Mouse (Mus musculus) neural tube, embryonic 12.5 days (tissue): Measurements from ENCODE around the gene Txndc17. TPM values are rescaled to one million over a fixed set of nuclear protein-coding genes. Genes with fewer than 3 reads are reported as not detected.
A peak's percentile ranks its signal among the peaks of the same experiment; 100 is the strongest.

Experiments used
- ATAC-seq: fragments of 200-750 bp; cut with Nextera tagmentation; 2 replicates; pipeline ENCODE4 v1.8.0; 2017; ENCODE audit warnings: low read depth, mild to moderate bottlenecking, moderate TSS enrichment, moderate library complexity; ENCODE audit not compliant: low FRiP score
- H3K27ac ChIP-seq: fragments of 300-500 bp; sonication (generic); 2 replicates; pipeline ENCODE4 v1.5.1; 2016
- H3K27me3 ChIP-seq: fragments of 300-500 bp; sonication (generic); replicated peaks from 2 replicates; pipeline ENCODE4 v1.6.1; 2016; ENCODE audit warnings: mild to moderate bottlenecking
- H3K36me3 ChIP-seq: fragments of 300-500 bp; sonication (generic); 2 replicates; pipeline ENCODE4 v1.6.1; 2016; ENCODE audit warnings: mild to moderate bottlenecking
- H3K4me1 ChIP-seq: fragments of 300-500 bp; sonication (generic); 2 replicates; pipeline ENCODE4 v1.6.1; 2016
- H3K4me2 ChIP-seq: fragments of 300-500 bp; sonication (generic); replicated peaks from 2 replicates; pipeline ENCODE4 v1.6.1; 2016; ENCODE audit warnings: mild to moderate bottlenecking
- H3K4me3 ChIP-seq: fragments of 300-500 bp; sonication (generic); 2 replicates; pipeline ENCODE4 v1.5.1; 2016
- H3K9ac ChIP-seq: fragments of 300-500 bp; sonication (generic); 2 replicates; pipeline ENCODE4 v1.6.1; 2016; ENCODE audit warnings: mild to moderate bottlenecking
- H3K9me3 ChIP-seq: fragments of 300-500 bp; sonication (generic); 2 replicates; pipeline ENCODE4 v1.6.1; 2016; ENCODE audit warnings: mild to moderate bottlenecking
- WGBS: fragments of 180-500 bp; shearing (Covaris S2); methylation state at CpG from one replicate; pipeline ENCODE4 v1.1.7; 2016; 5-methylcytosine and 5-hydroxymethylcytosine counted together
- polyA plus RNA-seq: library from polyadenylated mRNA; unstranded; fragments of >200 nt; fragmentation: Nextera tagmentation; extraction: Ambion mirVana; gene quantifications from 2 replicates; pipeline ENCODE4 v1.2.1, GENCODE M21; 2016

Gene Txndc17
- polyA plus RNA-seq, 1 experiment from 2014 or later = 160 TPM

DNA sequence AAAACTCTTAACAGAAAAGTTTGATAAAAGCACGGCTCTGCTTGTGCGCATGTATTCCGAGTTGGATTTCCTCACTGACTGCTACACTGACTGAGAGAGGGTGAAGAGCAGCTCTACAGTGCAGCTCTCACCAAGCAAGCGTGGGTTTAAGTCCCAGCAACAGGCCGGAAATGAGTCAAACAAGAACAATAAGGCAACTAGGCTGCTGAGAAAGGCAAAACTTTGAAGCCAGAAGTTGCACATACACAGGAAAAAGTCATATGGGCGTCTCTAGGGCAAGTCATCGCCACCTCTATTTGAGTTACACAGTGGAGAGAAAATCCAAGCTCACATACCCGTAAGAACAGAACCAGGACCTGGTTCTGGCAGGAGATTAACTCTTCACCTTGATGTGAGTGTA lies 10.8 kb upstream of the Txndc17 start:
- Histone ChIP-seq H3K36me3 (peaks cover 47% of the 10 kb centered on the region), H3K4me1 (no peaks in the 10 kb centered on the region), H3K9ac (no peak overlapping the region), H3K4me2 (no peak overlapping the region), H3K4me3 (no peak overlapping the region), H3K9me3 (no peaks in the 10 kb centered on the region), H3K27ac (no peak overlapping the region), H3K27me3 (no peaks in the 10 kb centered on the region)
- 92% methylated on average over 8 of the region's 8 CpGs for WGBS
- no peak for ATAC-seq

DNA sequence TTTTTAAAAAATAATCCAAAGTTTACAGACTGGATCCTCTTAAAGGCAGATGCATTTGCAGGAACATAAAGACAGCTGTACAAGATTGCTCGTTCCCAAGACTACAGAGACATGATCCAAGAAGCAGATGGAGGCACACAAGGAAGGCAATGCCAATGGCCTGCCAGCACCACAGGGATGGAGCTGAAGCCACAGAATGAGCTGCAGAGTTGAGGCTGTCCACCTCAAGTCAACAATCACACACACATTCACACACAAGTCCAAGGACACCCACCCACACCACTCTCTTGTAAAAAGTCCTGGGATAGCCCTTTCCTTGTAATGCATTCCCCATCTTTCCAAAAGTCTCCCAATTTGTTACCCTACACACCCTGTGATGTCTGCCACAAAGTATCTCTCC lies 3.9 kb upstream of the Txndc17 start:
- no peaks in the 10 kb centered on the region for H3K9me3 ChIP-seq
- H3K27me3 ChIP-seq = no peaks in the 10 kb centered on the region
- H3K27ac ChIP-seq = no peak overlapping the region
- no peak for ATAC-seq
- no peak overlapping the region for H3K4me3 ChIP-seq
- H3K36me3 ChIP-seq = peaks cover 28% of the 10 kb centered on the region
- no peak overlapping the region for H3K4me2 ChIP-seq
- H3K4me1 ChIP-seq = peaks cover 23% of the 10 kb centered on the region
- 79% methylated on average over 1 of the region's 1 CpGs for WGBS
- no peak overlapping the region for H3K9ac ChIP-seq

DNA sequence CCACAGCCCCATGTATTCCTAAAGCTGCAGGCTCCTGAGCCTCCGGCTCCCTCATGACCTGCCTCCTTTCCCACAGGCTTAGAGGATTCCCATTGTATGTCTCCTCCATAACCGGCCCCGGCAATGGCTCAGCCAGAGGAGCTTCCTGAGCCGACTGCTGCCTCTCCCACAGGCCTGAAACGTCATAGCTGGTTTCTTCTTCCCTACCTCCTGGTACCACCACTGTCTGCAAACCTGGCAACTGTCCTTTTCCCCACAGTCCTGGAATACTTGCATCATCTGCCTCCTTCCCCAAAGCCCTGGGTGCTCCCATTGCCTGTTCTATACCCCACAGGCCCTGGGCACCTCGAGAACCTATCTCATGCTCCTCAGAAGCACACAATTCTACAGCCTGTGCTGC lies 2.1 kb upstream of the Txndc17 start:
- peaks cover 23% of the 10 kb centered on the region for H3K4me1 ChIP-seq
- H3K27me3 ChIP-seq = no peaks in the 10 kb centered on the region
- H3K27ac ChIP-seq = no peak overlapping the region
- WGBS = 87% methylated on average over 6 of the region's 6 CpGs
- no peak for ATAC-seq
- peak overlapping the region; percentile 72 for H3K4me2 ChIP-seq
- peak overlapping the region; percentile 71; the same call in 1 of the 2 replicates for H3K9ac ChIP-seq
- H3K4me3 ChIP-seq = no peak overlapping the region
- no peaks in the 10 kb centered on the region for H3K9me3 ChIP-seq
- H3K36me3 ChIP-seq = peaks cover 23% of the 10 kb centered on the region

DNA sequence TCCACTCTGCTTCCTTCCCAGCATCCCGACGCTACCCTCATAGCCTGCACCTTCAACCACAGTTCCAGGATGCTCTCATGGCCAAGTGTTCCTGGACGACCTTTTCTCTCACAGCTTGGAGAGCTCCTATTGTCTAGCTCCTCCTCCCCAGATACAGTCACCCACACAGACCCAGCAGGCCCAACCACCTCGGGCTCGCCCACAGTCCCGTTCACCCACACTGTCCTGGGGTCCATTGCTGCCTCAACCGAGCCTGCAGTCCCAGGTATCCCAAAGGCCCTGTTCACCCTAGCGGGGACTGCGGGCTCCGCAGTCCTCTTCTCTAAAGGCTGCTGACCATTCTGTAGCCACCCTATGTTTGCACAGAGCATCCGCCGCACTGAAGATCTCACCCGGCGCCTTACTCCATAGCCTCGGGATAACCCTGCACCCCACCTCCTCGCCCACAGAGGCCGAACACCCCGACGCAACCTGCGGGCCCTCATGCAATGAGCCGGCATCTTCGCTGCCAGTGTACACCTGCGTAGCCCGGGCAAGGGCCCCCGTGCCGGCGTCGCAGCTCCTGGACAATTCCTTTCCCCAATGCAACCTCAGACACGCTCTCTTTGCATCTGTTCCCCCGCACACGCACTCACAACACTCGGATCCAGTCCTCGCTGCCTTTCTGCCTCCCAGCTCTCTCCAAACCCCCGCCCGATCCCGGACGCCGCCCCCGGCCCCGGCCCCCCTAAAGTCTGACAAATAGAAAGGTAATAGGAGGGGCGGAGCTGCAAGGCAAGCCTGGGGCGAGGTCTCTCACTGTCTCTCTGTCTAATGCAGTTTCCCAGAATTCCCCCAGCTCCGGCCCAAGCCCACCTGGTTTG lies 775 bp upstream of the Txndc17 start, which contains the start of gene Gm43951:
Gene Gm43951 (minus strand): TSS at position 500 of the 863 bp plus-strand sequence.
- peaks cover 23% of the 10 kb centered on the region for H3K4me1 ChIP-seq
- no peaks in the 10 kb centered on the region for H3K9me3 ChIP-seq
- H3K4me3 ChIP-seq = peak within 1 kb of the TSS; percentile 69
- no peaks in the 10 kb centered on the region for H3K27me3 ChIP-seq
- peaks cover 25% of the 10 kb centered on the region for H3K36me3 ChIP-seq
- H3K9ac ChIP-seq = peak within 1 kb of the TSS; percentile 71
- H3K4me2 ChIP-seq = peak within 1 kb of the TSS; percentile 72
- peak; percentile 56; the same call in 1 of the 2 replicates for ATAC-seq
- H3K27ac ChIP-seq = 0 out of 2 replicates have a peak within 1 kb of the TSS, but pooled peaks have one; percentile 9
- under 1% methylated on average over 43 of the region's 43 CpGs for WGBS

DNA sequence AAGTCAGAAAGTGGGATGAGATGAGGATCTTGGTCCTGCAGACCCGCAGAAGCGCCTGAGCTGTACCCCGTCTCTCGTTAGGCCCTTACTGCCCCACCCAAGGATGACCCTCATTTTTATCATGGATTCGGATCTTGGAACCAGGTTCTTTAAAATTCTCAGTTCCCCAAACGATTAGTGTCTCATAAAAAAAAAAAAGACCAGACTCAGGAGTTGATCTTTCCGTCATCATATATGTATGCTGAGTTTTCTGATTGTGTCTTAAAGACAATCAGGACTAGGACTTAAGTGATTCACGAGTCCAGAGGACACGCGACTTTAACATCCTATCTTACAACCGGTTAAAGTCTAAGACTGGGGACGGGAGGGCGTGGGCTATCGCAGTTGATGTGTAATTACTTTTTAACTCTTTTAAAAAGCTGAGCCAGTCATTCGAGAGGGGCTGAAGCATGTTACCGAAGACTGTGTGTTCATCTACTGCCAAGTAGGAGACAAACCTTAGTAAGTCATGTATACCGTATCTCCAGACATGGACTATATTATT lies 559 bp downstream of the Txndc17 start:
- Histone ChIP-seq H3K27me3 (no peaks in the 10 kb centered on the region), H3K36me3 (peaks cover 20% of the 10 kb centered on the region), H3K9ac (peak overlapping the region; percentile 71), H3K9me3 (no peaks in the 10 kb centered on the region), H3K27ac (no peak overlapping the region), H3K4me2 (peak overlapping the region; percentile 72), H3K4me1 (peaks cover 23% of the 10 kb centered on the region), H3K4me3 (peak overlapping the region; percentile 69)
- WGBS = 21% methylated on average over 17 of the region's 17 CpGs
- ATAC-seq = no peak

DNA sequence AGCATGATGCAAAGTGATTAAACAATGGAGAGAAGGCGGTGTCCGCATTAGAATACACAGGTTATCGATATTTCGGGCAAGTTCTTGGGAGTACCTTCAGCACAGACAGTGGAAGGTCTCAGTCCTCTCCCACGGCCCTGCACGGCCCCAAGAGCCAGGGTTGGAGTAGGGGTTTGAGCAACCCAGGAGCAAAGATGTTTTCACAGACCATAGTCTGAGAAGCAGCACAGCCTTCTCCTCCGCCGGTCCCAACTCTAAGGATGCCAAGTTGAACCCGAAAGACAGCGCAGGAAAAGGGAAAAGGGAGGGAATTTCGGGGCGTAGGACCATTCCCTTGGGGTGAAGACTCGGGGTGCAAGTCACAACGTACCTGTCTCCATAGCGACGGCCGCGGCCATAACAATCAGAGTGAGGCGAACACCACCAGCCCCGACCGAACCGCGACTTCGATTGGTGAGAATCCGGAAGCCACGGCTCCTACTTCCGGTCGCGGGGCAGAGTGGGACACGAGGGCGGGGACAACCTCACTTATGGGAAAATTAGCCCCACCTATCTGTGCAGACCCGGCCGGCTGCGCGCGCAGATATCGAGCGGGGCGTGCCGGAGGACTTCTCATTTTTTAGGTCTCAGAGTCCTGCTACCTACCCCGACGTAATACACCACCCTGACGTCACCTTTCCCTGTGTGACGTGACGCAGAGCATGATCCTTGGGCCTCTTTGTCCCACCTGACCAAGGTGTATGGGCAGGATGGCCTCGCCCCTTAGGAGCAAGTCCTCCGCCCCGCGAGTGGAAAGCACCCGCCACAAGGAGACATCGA lies 7.5 kb downstream of the Txndc17 start:
- H3K4me1 ChIP-seq = peaks cover 7% of the 10 kb centered on the region; the same call in 1 of the 2 replicates
- H3K4me2 ChIP-seq = peak overlapping the region; percentile 93
- H3K36me3 ChIP-seq = peaks cover 24% of the 10 kb centered on the region
- WGBS = under 1% methylated on average over 51 of the region's 51 CpGs
- ATAC-seq = peak; percentile 94
- H3K27ac ChIP-seq = peak overlapping the region; percentile 16; the same call in 1 of the 2 replicates
- H3K4me3 ChIP-seq = peak overlapping the region; percentile 65
- no peaks in the 10 kb centered on the region for H3K27me3 ChIP-seq
- no peaks in the 10 kb centered on the region for H3K9me3 ChIP-seq
- peak overlapping the region; percentile 72 for H3K9ac ChIP-seq

DNA sequence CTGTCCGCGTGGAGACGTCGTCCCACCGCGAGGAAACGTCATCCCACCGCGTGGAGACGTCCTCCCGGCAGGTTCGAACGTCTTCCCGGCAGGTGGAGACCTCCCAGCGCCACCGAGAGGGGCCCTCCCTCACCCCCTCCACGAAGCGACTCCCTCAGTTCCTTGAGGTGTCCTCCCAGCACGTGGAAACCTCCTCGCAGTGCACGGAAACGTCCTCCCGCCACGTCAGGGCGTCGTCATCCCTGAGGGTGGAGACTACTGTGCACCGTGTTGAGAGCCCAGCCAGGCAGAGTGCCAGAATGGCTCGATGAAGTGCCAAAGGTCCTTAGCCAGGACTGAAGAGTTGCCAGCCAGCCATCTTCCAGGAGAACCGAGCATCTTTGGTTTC lies 8.1 kb downstream of the Txndc17 start, which contains the start of gene Med31:
Gene Med31 (minus strand): TSS at position 183 of the 388 bp plus-strand sequence.
- Histone ChIP-seq H3K4me3 (peak within 1 kb of the TSS; percentile 65), H3K27ac (peak within 1 kb of the TSS; percentile 16; the same call in 1 of the 2 replicates), H3K9me3 (no peaks in the 10 kb centered on the region), H3K4me1 (peaks cover 7% of the 10 kb centered on the region; the same call in 1 of the 2 replicates), H3K36me3 (peaks cover 18% of the 10 kb centered on the region), H3K9ac (peak within 1 kb of the TSS; percentile 72), H3K27me3 (no peaks in the 10 kb centered on the region), H3K4me2 (peak within 1 kb of the TSS; percentile 93)
- ATAC-seq = peak; percentile 91
- WGBS = 3% methylated on average over 29 of the region's 29 CpGs

DNA sequence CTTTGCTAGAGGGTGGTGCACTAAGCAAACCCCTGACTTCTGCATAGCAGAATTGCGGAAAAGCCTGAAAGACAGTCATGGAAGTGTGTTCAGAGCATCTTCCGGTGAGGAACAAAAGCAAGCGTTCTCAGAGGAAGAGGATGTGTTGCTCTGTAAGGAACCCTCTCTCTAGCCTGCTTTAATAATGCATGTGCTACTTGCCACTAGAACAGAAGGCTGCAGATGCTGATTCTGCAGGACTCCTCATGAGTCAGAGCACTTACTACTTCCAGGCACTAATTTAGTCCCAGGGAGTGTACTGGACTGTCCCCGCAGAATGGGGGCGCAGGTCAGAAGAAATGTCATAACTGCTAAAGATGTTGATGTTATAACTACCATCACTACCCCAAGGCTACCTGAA lies 9.8 kb downstream of the Txndc17 start:
- Histone ChIP-seq H3K27ac (no peak overlapping the region), H3K27me3 (no peaks in the 10 kb centered on the region), H3K9me3 (no peaks in the 10 kb centered on the region), H3K4me2 (peak overlapping the region; percentile 30), H3K36me3 (peaks cover 4% of the 10 kb centered on the region; the same call in 1 of the 2 replicates), H3K4me1 (peaks cover 7% of the 10 kb centered on the region; the same call in 1 of the 2 replicates), H3K9ac (no peak overlapping the region), H3K4me3 (no peak overlapping the region)
- 84% methylated on average over 5 of the region's 5 CpGs for whole genome bisulfite sequencing
- ATAC-seq = no peak

DNA sequence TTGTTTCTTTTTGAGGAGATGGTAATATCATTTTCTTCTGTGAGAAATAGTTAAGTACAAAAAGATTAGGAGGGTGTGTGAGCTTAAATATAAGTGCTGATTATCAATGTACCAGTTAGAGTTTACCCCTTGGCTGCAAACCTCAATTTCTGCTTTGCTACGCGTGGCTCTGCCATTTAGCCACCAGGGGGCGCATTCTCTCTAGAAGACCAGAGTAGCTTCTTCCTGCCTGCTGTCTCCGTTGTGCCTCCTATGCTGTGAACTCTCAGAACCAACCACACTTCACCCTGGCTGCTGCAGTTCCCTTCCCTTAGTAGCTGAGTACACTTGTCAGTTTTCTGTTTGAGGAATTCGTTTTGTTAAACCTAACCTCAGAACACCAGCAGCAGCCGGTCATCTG lies 13.9 kb downstream of the Txndc17 start:
- H3K27me3 ChIP-seq = no peaks in the 10 kb centered on the region
- ATAC-seq = no peak

DNA sequence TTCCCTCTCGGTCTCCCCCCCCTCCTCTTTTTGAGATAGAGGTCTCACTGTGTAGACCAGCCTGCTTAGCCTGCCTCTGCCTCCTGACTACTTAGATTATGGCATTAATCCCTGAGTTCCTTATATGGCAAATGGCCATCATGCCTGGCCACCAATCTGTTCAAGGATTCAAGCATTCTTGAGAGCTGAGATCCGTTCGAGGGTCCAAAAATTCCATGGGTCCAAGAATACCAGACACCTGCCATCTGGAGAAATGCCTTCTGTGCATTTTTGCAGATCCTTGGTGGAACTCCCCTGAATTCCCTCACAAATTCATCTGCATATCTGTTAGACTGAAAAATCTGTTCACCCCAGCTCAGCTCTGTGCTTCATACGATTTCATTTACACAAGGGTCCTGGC lies 16.1 kb downstream of the Txndc17 start:
- Histone ChIP-seq H3K36me3 (peaks cover 4% of the 10 kb centered on the region; the same call in 1 of the 2 replicates), H3K4me2 (no peak overlapping the region), H3K4me3 (no peak overlapping the region), H3K9me3 (no peaks in the 10 kb centered on the region), H3K27me3 (no peaks in the 10 kb centered on the region), H3K27ac (no peak overlapping the region), H3K9ac (no peak overlapping the region), H3K4me1 (peaks cover 13% of the 10 kb centered on the region)
- WGBS = 86% methylated on average over 4 of the region's 4 CpGs
- no peak for ATAC-seq

More for the DNA sequence above, 13.9 kb downstream of the Txndc17 start:
- Histone ChIP-seq H3K27ac (no peak overlapping the region), H3K4me1 (peaks cover 7% of the 10 kb centered on the region), H3K4me2 (no peak overlapping the region), H3K36me3 (peaks cover 4% of the 10 kb centered on the region; the same call in 1 of the 2 replicates), H3K4me3 (no peak overlapping the region), H3K9me3 (no peaks in the 10 kb centered on the region), H3K9ac (no peak overlapping the region)
- 17% methylated on average over 6 of the region's 6 CpGs for WGBS

DNA sequence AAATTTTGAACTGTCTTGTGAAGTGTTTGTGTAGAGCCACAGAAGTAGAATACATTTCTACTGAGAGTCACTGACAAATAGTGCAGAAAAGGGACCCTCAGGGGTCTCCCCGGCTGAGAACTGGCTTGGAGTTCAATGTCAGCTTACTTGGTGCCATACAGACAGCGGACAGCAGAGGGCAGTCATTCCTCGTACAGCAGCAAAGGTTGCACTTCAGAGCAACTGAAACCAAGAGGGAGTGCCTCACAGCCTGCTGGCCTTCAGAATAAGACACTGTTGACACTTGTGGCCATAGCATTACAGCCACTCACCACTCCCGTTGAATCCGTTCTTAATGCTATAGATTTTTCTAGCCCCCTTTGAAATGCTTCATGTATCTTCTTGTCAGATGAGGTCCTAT lies 17.5 kb downstream of the Txndc17 start:
- no peak overlapping the region for H3K9ac ChIP-seq
- no peaks in the 10 kb centered on the region for H3K27me3 ChIP-seq
- no peak overlapping the region for H3K27ac ChIP-seq
- 19% methylated on average over 5 of the region's 5 CpGs for WGBS
- H3K4me2 ChIP-seq = no peak overlapping the region
- H3K4me1 ChIP-seq = peaks cover 13% of the 10 kb centered on the region
- H3K36me3 ChIP-seq = no peaks in the 10 kb centered on the region
- ATAC-seq = no peak
- H3K9me3 ChIP-seq = no peaks in the 10 kb centered on the region
- no peak overlapping the region for H3K4me3 ChIP-seq
